Mouse (Mus musculus): Measurements from ENCODE around the gene Rgmb.

Rgmb gene

GRCm38 (mm10) chr17:15776349-15776748, 54.5 kb downstream of the Rgmb start:
- DNase-seq (ENCODE audit: low read depth) = no peak

- DNase-seq (ENCODE audit: low read depth) = no peak
Observed at GRCm38 (mm10) chr17:15774565-15775215, 56.1 kb downstream of the Rgmb start.

- no peak for DNase-seq (ENCODE audit: low read depth)
Observed at GRCm38 (mm10) chr17:15773956-15774355, 56.9 kb downstream of the Rgmb start.

- DNase-seq (ENCODE audit: low read depth) = peak; percentile 49
Observed at GRCm38 (mm10) chr17:15769081-15769724, 61.6 kb downstream of the Rgmb start.

- DNase-seq (ENCODE audit: low read depth) = no peak
Observed at GRCm38 (mm10) chr17:15761191-15761590, 69.6 kb downstream of the Rgmb start.
